Mouse (Mus musculus) stomach, postnatal 0 days (tissue): ENCODE data around the gene Arid5b. TPM values are rescaled to one million over a fixed set of nuclear protein-coding genes. Genes with fewer than 3 reads are reported as not detected.
A peak's percentile ranks its signal among the peaks of the same experiment; 100 is the strongest.

Source experiments
- ATAC-seq: fragments of 200-750 bp; cut with Nextera tagmentation; 2 replicates; pipeline ENCODE4 v1.8.0; 2017; ENCODE audit not compliant: low FRiP score, low TSS enrichment
- DNase-seq: peaks from one replicate; pipeline ENCODE4 v3.0.0-alpha.2; 2016; ENCODE audit warnings: low spot score
- H3K27ac ChIP-seq: fragments of 300-500 bp; sonication (generic); replicated peaks from 2 replicates; pipeline ENCODE4 v1.5.1; 2014; ENCODE audit warnings: mild to moderate bottlenecking, control low read depth
- H3K27me3 ChIP-seq: fragments of 300-500 bp; sonication (generic); 2 replicates; pipeline ENCODE4 v1.6.1; 2014; ENCODE audit warnings: low read length; ENCODE audit not compliant: control insufficient read depth, insufficient read depth
- H3K36me3 ChIP-seq: fragments of 300-500 bp; sonication (generic); 2 replicates; pipeline ENCODE4 v1.6.1; 2014; ENCODE audit warnings: low read length, mixed read lengths; ENCODE audit not compliant: control insufficient read depth, insufficient read depth
- H3K4me1 ChIP-seq: fragments of 300-500 bp; sonication (generic); replicated peaks from 2 replicates; pipeline ENCODE4 v1.6.1; 2014; ENCODE audit warnings: antibody characterized with exemption; ENCODE audit not compliant: control insufficient read depth, insufficient read depth
- H3K4me2 ChIP-seq: fragments of 300-500 bp; sonication (generic); replicated peaks from 2 replicates; pipeline ENCODE4 v1.6.1; 2014; ENCODE audit warnings: low read depth, mild to moderate bottlenecking, control low read depth, moderate library complexity
- H3K4me3 ChIP-seq: fragments of 300-500 bp; sonication (generic); 2 replicates; pipeline ENCODE4 v1.5.1; 2014; ENCODE audit warnings: low read depth, low read length, control low read depth
- H3K9ac ChIP-seq: fragments of 300-500 bp; sonication (generic); 2 replicates; pipeline ENCODE4 v1.6.1; 2014; ENCODE audit warnings: mild to moderate bottlenecking, low read length, control low read depth, mixed read lengths
- H3K9me3 ChIP-seq: fragments of 300-500 bp; sonication (generic); 2 replicates; pipeline ENCODE4 v1.6.1; 2016; ENCODE audit warnings: low read length; ENCODE audit not compliant: control insufficient read depth
- CTCF ChIP-seq: IDR thresholded peaks from 2 replicates; pipeline ENCODE4 v1.5.1; 2016; ENCODE audit warnings: antibody characterized with exemption, low read depth, mild to moderate bottlenecking, moderate library complexity
- EP300 ChIP-seq: optimal IDR thresholded peaks from 2 replicates; pipeline ENCODE3; 2016; ENCODE audit warnings: antibody characterized with exemption
- WGBS: fragments of 180-500 bp; shearing (Covaris S2); extraction: QIAGEN DNeasy Blood & Tissue Kit; methylation state at CpG from one replicate; pipeline ENCODE4 v1.1.7; 2014; 5-methylcytosine and 5-hydroxymethylcytosine counted together
- polyA plus RNA-seq: library from polyadenylated mRNA; unstranded; fragments of >200 nt; fragmentation: Nextera tagmentation; extraction: Ambion mirVana; gene quantifications from 2 replicates; pipeline ENCODE4 v1.2.1, GENCODE M21; 2015

Gene Arid5b
- polyA plus RNA-seq, 1 experiment from 2014 or later: 18.3 TPM

DNA sequence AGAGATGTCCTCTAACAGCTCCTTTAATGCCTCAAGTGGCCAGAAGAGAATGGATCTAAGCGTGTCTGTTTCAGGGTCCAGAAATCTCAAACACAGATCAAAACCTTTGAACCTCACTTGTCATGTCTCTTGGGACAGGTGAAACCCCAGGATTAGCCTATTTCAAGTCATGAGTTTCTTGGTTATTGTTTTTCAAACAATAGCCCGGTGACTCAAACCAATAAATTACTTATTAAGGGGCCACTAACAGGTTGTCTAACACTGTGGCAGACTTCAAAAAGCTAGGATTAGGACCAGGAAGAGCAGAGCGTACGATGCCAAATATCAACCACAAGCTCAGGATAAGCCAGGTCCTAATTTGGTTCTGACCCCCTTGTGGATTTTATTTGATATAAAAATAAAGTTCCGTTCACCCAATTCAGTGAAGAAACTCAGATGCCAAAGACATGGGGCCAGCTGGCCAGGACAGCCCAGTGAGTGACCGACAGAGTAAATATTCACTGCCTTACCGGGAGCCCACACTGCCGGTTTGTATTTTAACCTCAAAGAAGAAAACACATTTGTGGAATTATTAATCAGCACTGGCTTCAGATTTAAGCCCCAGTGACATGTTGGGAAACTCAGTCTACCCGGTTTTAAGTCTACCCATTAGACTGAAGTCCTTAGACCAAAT, 15.1 kb downstream of the Arid5b start:
- Histone ChIP-seq H3K27ac (0 out of 2 replicates have a peak overlapping the region, but pooled peaks have one; percentile 8), H3K9ac (no peak overlapping the region), H3K4me3 (no peak overlapping the region), H3K36me3 (0 out of 2 replicates have a peak, but pooled peaks cover 2% of the 10 kb centered on the region), H3K4me1 (no peaks in the 10 kb centered on the region), H3K4me2 (no peak overlapping the region), H3K27me3 (no peaks in the 10 kb centered on the region), H3K9me3 (no peaks in the 10 kb centered on the region)
- DNase-seq: no peak
- 54% methylated on average over 9 of the region's 9 CpGs for WGBS
- no peak for TF ChIP-seq EP300
- TF ChIP-seq CTCF: no peak
- 0 out of 2 replicates have a peak, but pooled peaks have one; percentile 37 for ATAC-seq

DNA sequence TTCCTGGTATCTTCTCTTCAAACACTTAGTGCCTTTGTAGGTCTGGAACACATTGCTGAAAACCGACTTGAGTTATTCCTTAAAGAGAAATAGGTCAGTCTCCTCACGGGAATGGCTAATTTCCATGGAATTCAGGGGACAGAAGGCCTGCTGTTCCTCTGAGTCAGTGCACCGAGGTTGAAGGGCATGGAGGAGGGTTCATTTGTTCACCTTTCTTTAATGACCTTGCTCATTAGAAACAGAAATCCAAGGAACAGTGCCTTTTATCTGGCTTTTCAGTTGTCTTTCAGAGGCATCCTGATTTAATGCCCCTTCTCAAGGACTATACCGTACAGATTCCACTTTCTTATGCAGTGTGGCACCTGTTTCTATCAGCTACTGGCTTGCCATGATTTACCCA, 18.9 kb downstream of the Arid5b start:
- WGBS: 61% methylated on average over 4 of the region's 4 CpGs
- no peak overlapping the region for H3K9ac ChIP-seq
- H3K36me3 ChIP-seq: no peaks in the 10 kb centered on the region
- no peak overlapping the region for H3K27ac ChIP-seq
- H3K4me2 ChIP-seq: no peak overlapping the region
- H3K9me3 ChIP-seq: no peaks in the 10 kb centered on the region
- H3K4me3 ChIP-seq: no peak overlapping the region
- TF ChIP-seq EP300: no peak
- no peak for TF ChIP-seq CTCF
- H3K27me3 ChIP-seq: no peaks in the 10 kb centered on the region
- DNase-seq (no peak), ATAC-seq (no peak)
- 0 out of 2 replicates have a peak, but pooled peaks cover 2% of the 10 kb centered on the region for H3K4me1 ChIP-seq

DNA sequence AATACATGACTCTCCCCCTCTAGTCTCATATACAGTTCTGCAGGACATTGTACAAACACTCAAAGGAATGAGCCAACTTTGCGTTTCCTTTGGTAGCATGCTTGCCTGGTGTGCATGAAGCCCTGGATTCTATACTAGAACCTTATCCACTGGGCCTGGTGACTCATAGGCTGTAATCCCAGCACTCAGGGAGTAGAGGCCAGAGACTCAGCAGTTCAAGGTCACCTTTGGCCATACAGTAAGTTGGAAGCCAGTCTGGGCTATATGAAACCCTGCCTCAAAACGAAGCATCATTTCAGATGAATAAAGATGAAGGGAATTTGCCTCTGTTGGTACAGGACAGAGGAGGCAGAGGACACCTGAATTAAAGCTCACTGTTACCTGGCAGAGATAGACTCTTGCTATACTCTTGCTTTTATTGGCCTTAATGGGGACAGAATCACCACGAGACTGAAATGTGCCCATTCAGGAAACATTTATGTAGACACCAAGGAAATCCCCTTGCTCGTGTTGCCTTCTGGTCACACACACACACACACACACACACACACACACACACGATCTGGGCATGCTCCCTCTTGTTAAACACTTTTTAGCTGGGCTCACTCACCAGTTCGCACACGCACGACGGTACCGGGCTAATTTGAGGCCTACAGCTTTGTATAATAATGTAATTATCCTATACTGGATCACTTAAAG, 21.0 kb downstream of the Arid5b start:
- Histone ChIP-seq H3K36me3 (no peaks in the 10 kb centered on the region), H3K4me2 (no peak overlapping the region), H3K9me3 (no peaks in the 10 kb centered on the region), H3K4me1 (0 out of 2 replicates have a peak, but pooled peaks cover 2% of the 10 kb centered on the region), H3K4me3 (no peak overlapping the region), H3K27me3 (no peaks in the 10 kb centered on the region), H3K9ac (no peak overlapping the region), H3K27ac (no peak overlapping the region)
- 77% methylated on average over 10 of the region's 10 CpGs for whole genome bisulfite sequencing
- ATAC-seq (peak; percentile 68; the same call in 1 of the 2 replicates), DNase-seq (no peak)
- TF ChIP-seq CTCF (no peak), EP300 (no peak)

DNA sequence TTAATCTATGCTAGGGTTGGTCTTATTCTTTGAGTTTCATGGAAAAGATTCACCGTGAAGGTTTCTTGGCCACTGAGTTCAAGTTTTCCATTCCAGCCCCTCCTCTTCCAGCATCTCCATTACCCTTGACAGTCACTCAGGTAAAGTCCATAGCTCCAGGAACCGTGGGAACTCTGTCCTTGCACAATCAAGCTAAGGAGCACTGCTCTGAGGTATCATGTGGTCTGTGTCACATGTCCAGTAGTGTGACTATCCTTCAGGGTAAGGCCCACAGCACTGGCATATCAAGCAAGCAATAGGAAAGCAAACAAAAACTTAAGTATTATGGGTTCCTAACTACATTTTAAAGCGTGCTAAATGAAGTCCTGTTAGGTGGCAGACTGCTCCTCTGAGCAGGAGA, 22.4 kb downstream of the Arid5b start:
- WGBS: 79% methylated on average over 3 of the region's 3 CpGs
- ATAC-seq: peak; percentile 56; the same call in 1 of the 2 replicates

DNA sequence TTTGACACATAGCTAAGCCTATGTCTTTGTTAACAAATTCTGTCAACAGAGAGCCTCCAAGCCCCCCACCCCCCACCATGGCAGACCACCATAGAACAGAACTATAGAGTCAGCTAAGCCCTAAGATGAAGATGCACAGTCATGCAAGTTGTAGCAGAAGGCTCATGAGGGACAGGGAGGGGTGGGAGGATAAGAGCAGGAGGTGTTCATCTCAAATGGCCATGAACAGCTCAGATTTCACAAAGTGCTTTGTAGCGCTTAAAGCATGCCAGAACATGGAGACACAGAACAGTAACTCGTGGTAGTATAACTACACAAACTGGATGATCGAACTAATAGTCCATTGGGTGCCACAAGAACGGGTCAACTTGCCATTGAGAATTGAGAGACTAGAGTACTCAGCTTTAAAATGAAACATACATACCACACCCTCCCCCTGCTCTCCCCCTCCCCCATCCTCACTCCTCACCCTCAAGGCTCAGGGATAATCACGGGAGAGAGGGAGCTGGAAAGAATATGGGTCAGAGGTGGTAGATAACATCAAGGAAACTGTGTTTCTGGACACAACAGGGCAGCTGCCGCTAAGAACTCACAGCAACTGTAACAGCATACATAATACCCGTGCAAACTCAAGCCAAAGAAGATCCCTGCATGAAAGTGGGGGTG, 25.0 kb downstream of the Arid5b start:
- Histone ChIP-seq H3K4me2 (peak overlapping the region; percentile 14; the same call in 1 of the 2 replicates), H3K27me3 (no peaks in the 10 kb centered on the region), H3K4me3 (no peak overlapping the region), H3K36me3 (no peaks in the 10 kb centered on the region), H3K9me3 (no peaks in the 10 kb centered on the region), H3K9ac (no peak overlapping the region), H3K4me1 (0 out of 2 replicates have a peak, but pooled peaks cover 5% of the 10 kb centered on the region), H3K27ac (peak overlapping the region; percentile 58)
- ATAC-seq (peak; percentile 38; the same call in 1 of the 2 replicates), DNase-seq (peak; percentile 34)
- no peak for TF ChIP-seq CTCF
- no peak for TF ChIP-seq EP300
- WGBS: 51% methylated on average over 7 of the region's 7 CpGs

More for the DNA sequence above, 22.4 kb downstream of the Arid5b start:
- no peak overlapping the region for H3K27ac ChIP-seq
- no peak for TF ChIP-seq CTCF
- TF ChIP-seq EP300: no peak
- no peak overlapping the region for H3K4me3 ChIP-seq
- 0 out of 2 replicates have a peak, but pooled peaks cover 2% of the 10 kb centered on the region for H3K4me1 ChIP-seq
- H3K9me3 ChIP-seq: no peaks in the 10 kb centered on the region
- no peaks in the 10 kb centered on the region for H3K36me3 ChIP-seq
- no peak for DNase-seq
- no peak overlapping the region for H3K4me2 ChIP-seq
- H3K27me3 ChIP-seq: no peaks in the 10 kb centered on the region
- no peak overlapping the region for H3K9ac ChIP-seq
